Mouse (Mus musculus) gastrocnemius, adult 2 months (tissue): Measurements from ENCODE around the gene Acsl3. TPM values are rescaled to one million over a fixed set of nuclear protein-coding genes. Genes with fewer than 3 reads are reported as not detected.

Source experiments
- DNase-seq: peaks from one replicate; pipeline ENCODE4 v3.0.0; 2022
- H3K27ac ChIP-seq: fragments of 200-600 bp; 2 replicates; pipeline ENCODE4 v1.8.1; 2022; ENCODE audit warnings: mild to moderate bottlenecking
- H3K4me3 ChIP-seq: fragments of 200-600 bp; 2 replicates; pipeline ENCODE4 v1.8.1; 2022; ENCODE audit warnings: mild to moderate bottlenecking, moderate library complexity
- CTCF ChIP-seq: fragments of 200-600 bp; IDR thresholded peaks from 2 replicates; pipeline ENCODE4 v1.8.1; 2022; ENCODE audit warnings: antibody characterized with exemption, mild to moderate bottlenecking, moderate library complexity
- intact Hi-C: fragments of 180-260 bp; cut with DNase I; formaldehyde crosslinking; loops from one replicate; pipeline ENCODE4 v1.15.1; 2025
- total RNA-seq, 2 experiments: library from RNA; stranded (reverse); gene quantifications; 2 replicates each; pipeline ENCODE4 v1.2.3; 2021

The Acsl3 gene
- total RNA-seq, 2 experiments from 2014 or later: 7.3 to 21.1 TPM

GRCm38 (mm10) chr1:78730114-78730720, 72.6 kb downstream of the Acsl3 start:
- intact Hi-C loops: no loop called here
- no peak for DNase-seq
- no peak overlapping the region for H3K4me3 ChIP-seq
- no peak overlapping the region for H3K27ac ChIP-seq
- TF ChIP-seq CTCF: no peak

- no peak for DNase-seq
- intact Hi-C loops: no loop called here
These were observed 74.7 kb downstream of the Acsl3 start for GRCm38 (mm10) chr1:78732290-78732689.

GRCm38 (mm10) chr1:78734261-78735000, 76.8 kb downstream of the Acsl3 start:
- Histone ChIP-seq H3K4me3 (peak overlapping the region; percentile 20), H3K27ac (peak overlapping the region; percentile 73)
- peak; percentile 23; the same call in 1 of the 2 replicates for TF ChIP-seq CTCF
- intact Hi-C loops: no loop called here
- peak; percentile 58 for DNase-seq

More at GRCm38 (mm10) chr1:78732290-78732689, 74.7 kb downstream of the Acsl3 start:
- no peak for TF ChIP-seq CTCF
- H3K27ac ChIP-seq: no peak overlapping the region
- no peak overlapping the region for H3K4me3 ChIP-seq

- Histone ChIP-seq H3K27ac (no peak overlapping the region), H3K4me3 (no peak overlapping the region)
- no peak for DNase-seq
- intact Hi-C loops: no loop called here
- no peak for TF ChIP-seq CTCF
These were observed 80.0 kb downstream of the Acsl3 start for GRCm38 (mm10) chr1:78737646-78738045.

GRCm38 (mm10) chr1:78740676-78741075, 83.1 kb downstream of the Acsl3 start:
- TF ChIP-seq CTCF: no peak
- H3K27ac ChIP-seq: peak overlapping the region; percentile 75
- H3K4me3 ChIP-seq: 0 out of 2 replicates have a peak overlapping the region, but pooled peaks have one; percentile 0
- intact Hi-C loops: no loop called here
- DNase-seq: peak; percentile 69

GRCm38 (mm10) chr1:78742198-78742597, 84.6 kb downstream of the Acsl3 start:
- TF ChIP-seq CTCF: no peak
- intact Hi-C loops: no loop called here

GRCm38 (mm10) chr1:78743318-78743717, 85.7 kb downstream of the Acsl3 start:
- TF ChIP-seq CTCF: no peak
- no peak overlapping the region for H3K4me3 ChIP-seq
- no peak for DNase-seq
- intact Hi-C loops: no loop called here
- no peak overlapping the region for H3K27ac ChIP-seq

More at GRCm38 (mm10) chr1:78742198-78742597, 84.6 kb downstream of the Acsl3 start:
- DNase-seq: no peak
- Histone ChIP-seq H3K4me3 (no peak overlapping the region), H3K27ac (no peak overlapping the region)

- Histone ChIP-seq H3K27ac (peak overlapping the region; percentile 86), H3K4me3 (no peak overlapping the region)
- no peak for TF ChIP-seq CTCF
- intact Hi-C loops: no loop called here
- peak; percentile 50 for DNase-seq
These were observed 87.7 kb downstream of the Acsl3 start for GRCm38 (mm10) chr1:78745230-78745777.

Other genes starting within 250 kb of the Acsl3 start
- gene Farsb, start 168.9 kb upstream of the Acsl3 start, total RNA-seq: 10 to 100 TPM; 58.4 to 62.8 TPM
- not detected for gene Mogat1, start 146.8 kb upstream of the Acsl3 start, total RNA-seq
- not detected for gene BC035947, start 145.7 kb upstream of the Acsl3 start, total RNA-seq
- gene Utp14b, start 213 bp downstream of the Acsl3 start, total RNA-seq: 1 to 10 TPM; 1.6 to 2.6 TPM
- 1 to 10 TPM in 1 of 2 experiments, under 1 TPM in 1; 0.61 to 1.3 TPM for gene Kcne4, start 158.9 kb downstream of the Acsl3 start, total RNA-seq